Mouse (Mus musculus) lung, adult 18-20 months (tissue): ENCODE measurements around the gene Ube2e2.
"Not testable (repeated sequence)": the region's sequence is repeated elsewhere in the genome, so short reads cannot be mapped to it uniquely, and the experiment has no call there.

Source experiments
- DNase-seq, 2 experiments: peaks; one replicate each; pipeline ENCODE4 v3.0.0; 2022; ENCODE audit warnings: mixed read lengths in 2 of 2

The Ube2e2 gene

DNA sequence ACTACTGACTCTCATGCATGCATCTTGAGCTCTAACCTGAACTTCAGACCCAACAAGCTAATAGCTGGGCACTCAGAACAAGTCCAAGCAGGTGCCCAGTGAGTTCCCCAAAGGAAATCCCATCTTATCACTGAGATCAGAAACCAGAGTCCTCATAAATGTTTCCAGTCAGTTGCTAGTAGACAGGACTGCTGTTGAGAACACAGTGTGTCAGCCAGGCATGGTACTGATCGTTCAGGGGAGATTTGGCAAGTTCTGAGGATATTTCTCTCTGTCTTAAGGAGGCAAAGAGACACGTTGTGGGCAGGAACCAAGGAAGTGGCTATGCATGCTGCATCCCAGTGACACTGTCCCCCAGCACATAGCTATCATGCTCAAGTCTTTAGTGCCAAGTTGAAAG lies 275.5 kb downstream of the Ube2e2 start:
- DNase-seq, result no peak

DNA sequence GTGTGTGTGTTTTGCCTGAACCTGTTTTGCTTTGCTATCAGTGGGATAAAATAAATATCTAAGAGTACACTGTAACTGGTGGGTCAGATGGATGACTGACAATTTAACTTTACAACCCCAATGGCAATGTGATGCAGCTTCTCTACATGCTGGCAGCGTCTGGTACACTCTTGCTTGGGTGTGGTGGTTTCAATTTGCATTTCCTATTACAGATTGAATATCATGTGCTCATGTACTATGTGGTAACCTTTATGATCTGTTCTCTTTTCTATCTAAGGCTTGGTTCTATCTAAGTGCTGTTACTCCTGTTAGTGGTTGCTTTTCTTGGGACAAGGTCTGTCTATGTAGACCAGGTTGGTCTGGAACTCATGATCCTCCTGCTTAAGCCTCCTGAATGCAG lies 292.1 kb downstream of the Ube2e2 start:
- DNase-seq, result no peak

DNA sequence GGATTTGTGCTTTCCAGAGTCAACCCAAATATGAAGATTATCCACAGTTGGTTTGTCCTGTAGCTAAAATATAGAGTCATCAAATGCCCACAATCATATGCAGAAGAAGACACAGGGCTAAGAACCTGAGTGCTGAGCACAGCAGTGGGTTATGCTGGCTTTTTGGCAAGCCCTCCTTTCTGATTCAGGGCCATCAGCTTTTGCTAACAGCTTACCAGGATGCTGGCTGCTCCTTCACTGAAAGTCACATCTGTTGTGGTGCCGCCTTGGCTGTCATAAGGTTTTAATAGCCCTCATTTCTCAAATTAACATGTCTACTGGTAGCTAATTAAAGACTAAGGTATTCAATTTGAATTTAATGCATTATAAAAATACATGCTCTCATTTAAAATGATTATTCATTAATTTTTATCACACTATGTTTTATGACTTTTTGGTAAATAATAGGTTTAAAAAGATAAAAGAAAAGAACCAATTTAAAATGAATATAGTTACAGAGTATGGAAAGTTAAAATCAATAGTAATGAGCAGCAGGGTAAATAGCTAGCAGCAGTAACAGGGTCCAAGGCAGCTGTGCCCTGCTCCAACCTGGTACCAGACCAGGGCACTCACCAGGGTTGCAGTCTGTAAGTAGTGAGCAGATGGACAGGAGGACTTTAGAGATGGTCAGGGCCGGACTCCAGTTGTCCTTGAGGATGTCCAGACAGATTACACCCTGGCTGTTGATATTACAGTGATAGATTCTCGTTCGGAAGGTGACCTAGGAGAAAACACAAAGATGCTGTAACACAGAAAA lies 307.6 kb downstream of the Ube2e2 start:
- no peak for DNase-seq

DNA sequence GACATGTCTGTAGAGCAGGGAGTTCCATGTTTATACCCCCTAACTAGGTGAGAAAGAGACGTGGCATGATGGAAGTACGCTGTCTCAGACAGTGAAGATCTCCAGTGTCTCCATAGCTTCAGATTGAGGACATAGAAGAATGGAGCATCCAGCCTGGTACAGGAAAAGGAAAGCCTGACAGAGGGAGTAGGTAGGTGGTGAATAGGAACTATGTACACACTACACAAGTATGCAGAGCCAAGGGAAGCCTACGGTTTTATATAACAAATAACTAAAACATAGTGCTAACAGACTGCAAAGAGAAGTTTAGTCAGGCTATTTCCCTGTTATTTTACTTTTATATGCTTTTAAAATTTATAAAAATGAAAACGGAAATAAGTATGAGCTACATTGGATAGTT lies 312.3 kb downstream of the Ube2e2 start:
- DNase-seq, result no peak

DNA sequence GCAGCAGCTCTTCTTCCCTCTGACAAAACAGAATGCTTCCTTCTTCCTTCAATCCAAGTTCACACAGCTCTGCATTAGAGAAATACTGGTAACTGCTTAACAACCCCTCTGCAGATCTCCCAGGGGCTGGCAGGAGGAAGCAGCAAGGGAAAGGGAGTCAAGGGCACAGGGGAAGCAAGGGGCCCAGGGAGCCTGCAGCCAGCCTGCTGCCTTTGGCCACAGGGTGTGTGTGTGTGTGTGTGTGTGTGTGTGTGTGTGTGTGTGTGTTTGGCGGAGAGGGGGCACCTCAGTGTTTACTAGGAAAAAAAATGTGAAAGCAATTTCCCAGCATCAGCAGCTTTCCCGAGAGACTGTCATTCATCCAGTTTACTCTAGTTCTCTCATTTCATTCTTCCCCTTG lies 319.3 kb downstream of the Ube2e2 start:
- DNase-seq, result no peak

DNA sequence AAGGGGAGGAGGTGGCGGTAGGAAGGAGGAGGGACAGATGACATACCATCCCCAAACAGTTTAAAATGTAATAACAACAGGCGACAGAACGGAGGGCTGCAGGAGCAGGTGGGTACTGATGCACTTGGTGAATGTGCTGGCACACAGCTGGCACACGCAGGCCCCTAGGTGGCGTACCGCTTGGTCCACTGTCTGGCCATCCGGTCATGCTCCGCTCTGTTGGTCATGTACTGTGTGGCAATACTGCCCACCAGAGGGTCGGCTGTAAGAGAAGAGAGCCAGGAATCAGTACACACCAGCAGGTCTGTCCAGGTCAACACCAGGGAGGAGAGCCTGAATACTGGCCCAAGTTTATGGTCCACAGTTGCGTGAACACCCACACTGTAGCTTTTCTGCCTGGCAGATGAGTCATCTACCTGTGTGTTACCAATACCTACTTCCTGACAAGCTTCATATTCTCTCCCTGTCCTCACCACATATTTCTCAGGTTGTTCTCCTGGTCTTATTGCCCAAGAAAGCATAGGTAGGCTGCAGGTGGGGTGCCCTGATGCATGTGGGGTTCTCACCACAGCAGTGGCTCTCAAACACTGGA lies 319.8 kb downstream of the Ube2e2 start:
- no peak for DNase-seq

DNA sequence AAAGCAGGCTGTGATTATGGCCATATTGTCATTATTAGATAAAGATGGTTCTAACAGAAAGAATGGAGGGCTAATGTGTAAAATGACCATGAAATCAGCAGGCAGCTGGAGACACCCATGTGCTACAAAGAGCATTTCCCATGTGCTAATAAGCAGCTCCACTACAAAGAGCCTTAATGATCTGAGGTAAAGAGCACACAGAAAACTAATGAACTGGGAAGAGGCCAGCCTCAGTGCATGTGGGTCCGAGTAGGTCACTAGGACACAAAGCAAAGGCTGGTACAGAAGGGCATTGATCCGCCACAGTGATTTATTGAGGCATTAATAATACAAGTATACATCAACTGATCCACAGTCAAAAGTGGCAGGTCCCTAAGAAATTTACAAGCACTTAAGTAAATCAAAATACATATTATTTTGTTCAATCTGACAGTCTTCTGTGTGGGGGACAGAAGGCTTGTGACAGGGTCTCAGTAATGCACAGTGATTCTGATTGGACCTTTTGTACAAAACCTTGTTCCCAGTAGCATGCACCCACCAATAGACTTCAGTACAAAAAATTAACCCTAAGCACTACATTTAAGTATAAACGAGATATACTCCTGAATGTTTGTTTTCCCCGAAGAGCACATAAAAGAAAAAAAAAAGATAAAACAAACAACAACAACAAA lies 320.6 kb downstream of the Ube2e2 start:
- DNase-seq, result no peak

DNA sequence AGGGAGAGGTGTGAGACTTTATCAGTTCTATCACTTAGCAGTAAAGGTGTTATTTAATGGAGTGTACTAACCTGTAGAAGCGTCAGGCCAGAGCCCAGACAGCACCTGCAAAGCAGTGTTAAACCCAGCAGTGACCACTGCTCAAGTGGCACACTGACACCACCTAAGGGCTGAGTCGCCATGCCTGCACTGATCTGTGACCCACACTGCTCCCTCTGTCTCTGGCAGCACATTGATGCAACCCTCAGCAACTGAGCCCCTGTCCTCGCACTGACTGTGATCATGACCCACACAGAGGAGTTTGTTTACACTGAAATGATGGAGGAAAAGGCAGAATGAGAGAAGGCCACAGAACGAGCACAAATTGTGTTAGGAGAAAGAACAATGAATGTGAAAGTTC lies 321.2 kb downstream of the Ube2e2 start:
- no peak for DNase-seq

DNA sequence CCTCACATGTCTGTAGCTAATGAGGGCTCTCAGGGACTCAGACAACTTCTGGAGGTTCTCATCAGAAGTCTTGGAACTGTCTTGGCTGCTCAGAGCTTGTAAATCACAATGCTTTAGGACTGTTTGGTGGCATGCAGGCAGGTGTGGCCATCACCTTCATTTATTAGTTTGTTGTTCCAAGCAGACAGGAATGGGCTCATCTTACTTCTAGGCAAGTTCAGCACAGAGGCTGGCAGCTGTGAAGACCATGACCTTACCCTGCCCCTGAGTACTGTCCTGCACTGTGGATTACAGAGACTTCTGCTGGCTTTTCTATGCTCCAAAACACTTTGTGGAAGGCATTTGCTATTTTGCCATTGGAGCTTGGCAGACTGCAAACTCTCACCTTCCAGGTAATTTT lies 324.5 kb downstream of the Ube2e2 start:
- DNase-seq, result no peak

DNA sequence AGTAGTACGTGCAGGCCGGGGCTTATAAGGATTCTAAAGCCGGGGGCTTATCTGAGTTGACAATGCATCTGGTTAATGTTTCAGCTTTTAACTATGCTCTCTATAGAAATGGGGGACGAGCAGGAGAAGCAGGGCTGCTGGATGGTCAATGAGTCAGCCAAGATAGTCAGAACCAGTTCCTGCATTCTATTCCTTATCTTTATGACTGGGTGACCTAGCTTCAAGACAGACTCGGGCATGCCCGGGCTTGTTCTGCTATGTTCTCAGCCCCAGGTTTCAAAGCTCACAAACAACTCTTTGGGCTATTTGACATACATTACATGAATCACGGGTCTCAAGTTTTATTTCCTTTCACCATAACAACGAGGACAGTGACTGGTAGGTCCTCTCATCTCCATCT lies 329.1 kb downstream of the Ube2e2 start:
- DNase-seq, result not testable (repeated sequence)

DNA sequence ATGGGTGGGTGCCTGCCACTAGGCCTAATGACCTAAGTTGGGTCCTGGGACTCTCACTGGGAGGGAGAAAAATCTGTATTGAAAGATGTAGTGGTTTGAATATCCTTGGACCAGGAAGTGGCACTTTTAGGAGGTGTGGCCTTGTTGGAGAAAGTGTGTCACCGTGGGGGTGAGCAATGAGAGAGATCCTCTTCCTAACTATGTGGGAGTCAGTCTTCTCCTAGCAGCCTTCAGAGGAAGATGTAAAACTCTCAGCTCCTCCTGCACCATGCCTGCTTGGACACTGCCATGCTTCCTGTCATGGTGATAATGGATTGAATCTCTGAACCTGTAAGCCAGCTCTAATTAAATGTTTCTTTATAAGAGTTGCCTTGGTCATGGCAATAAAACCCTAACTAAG lies 338.8 kb downstream of the Ube2e2 start:
- DNase-seq, result no peak

DNA sequence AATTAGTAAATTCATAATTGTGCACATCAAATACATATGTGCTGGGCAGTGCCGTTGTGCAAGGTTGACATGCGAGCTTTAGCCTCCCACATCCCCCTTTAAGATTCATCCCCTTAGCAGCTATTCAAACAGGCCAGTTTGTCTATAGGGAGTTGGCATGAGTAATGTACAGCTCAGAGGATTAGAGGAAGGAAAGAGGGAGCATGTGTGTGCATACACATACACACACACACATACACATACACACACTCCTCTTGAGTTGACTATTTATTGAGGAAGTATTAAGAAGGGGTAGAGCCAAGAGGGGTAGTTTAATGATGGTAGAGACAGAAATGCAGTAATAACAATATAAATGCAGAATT lies 339.5 kb downstream of the Ube2e2 start:
- DNase-seq, result no peak

DNA sequence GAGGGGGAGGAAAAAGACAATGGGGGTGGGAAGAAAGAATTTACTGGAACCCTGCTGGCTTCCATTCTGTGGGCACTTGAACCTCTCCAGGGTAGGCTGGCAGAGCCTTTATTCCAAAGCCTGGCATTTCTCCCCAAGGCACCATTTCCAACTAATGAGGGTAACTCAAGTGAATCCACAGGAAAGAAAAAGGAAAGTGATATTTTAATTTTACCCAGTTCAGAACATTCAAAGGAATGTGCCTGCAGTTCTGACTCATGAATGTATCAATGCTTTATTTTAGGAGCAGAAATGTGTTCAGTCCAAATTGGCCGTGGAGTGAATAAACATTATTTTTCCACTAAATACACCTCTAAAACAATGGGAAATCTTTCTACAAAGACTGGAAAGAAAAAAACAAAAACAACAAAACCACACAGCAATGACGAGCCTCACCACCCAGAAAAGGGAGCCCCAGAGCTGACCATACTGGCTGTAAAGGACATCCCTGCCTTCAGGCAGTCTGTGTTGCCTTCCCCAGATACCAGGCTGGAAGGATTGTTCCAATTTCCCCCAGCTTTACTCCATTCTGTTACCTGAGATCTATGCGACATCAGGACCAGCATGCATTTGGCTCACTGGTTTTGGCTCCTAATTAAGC lies 340.0 kb downstream of the Ube2e2 start:
- DNase-seq, result no peak

DNA sequence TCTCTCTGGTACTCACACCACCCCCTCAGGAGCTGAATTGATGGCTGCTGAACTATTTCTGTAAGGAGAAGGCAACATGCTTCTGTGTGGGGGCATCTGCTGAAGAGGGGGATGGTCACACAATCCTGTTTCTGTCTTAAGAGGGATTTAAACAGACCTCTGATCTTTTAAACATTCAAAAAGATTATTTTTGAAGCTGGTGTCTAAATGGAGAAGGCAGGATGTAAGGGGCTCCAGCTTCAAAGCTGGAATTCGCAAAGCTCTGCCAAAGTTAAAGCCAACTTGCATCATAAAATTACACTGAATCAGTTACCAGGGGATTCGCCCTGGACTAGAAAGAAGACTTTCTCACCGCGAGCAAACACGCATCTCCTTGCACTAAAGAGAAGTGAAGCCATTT lies 346.5 kb downstream of the Ube2e2 start:
- DNase-seq, result no peak

DNA sequence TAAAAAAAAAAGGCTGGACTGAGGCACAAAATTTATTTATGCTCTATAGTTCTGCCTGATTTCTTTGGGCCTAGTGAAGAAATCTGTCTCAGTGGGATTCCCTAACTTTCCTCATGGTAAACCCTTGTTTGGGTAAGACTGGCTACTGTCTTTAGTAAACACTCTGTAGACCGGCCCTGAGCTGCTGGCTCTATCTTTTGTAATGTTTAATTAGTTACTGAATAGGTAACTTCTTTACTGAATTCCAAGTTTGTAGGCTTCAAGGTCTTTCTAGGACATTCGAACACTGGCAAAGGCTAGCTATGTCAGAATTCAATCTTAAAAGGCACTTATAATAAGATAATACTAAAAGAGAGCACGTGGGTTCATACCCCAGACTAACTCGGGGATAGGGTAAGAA lies 355.0 kb downstream of the Ube2e2 start:
- DNase-seq, result not testable (repeated sequence)

DNA sequence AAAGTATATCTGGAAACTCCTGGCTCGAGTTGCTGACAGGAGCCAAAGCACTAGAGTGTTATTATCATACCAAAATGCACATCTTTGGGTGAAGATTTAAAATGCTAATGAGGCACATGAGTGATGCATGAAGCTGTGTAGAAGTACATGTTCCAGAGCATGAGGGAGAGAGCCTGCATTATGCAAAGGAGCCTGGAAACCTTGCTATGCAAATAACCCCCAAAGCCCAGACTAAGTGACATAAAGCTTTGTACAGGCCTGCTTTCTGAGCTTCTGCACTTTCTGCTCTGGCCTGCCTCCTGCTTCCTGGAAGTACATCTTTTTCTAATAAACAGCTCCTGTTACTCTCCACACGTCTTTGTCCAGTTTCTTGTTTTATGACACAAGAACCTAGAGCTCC lies 363.2 kb downstream of the Ube2e2 start:
- DNase-seq, result no peak

DNA sequence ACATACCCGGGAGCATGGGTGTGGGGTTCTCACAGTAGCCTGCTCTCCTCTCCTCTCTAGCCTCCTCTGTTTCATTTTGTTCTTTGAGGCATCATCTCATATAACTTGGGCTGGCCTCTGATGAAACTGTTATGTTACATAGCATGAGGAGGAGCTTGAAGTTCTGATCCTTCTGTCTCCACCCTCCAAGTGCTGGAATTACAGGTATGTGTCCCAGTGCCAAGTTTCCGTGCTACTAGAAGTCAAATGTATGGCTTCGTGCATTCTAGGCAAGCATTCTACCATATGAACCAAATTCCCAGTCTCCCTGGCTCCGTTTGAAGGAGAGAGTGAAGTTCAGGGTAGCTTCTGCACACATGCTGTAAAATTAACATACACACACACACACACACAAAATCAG lies 363.6 kb downstream of the Ube2e2 start:
- no peak for DNase-seq
